Comparison of ENCODE assay signal across 11 mouse cellular contexts in the genomic region with DNA sequence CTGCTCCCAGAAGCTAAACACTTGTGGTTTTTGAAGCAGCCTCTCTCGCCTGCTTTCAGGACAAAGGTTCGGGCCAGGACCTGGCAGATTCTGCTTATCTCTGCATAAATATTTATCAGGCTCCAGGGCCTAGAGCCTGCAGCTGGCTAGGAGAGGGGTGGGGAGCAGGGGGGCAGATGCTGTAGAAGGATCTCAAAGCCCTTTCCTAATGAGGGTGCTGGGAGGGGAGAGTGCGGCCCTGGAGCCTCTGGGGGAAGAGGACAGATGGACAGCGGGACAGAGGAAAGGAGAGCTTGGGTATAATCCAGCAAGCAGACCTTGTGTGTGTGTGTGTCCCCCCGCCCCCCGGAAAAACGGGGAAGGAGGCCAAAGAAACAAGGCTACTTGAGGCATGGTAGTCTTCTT. TPM values are rescaled to one million over a fixed set of nuclear protein-coding genes. Genes with fewer than 3 reads are reported as not detected.
DNase-seq lines count a peak whose midpoint lies in the region; ATAC-seq lines count a peak whose summit lies in the region.
"Had no signal": no experiment of that assay in that cellular context is flagged by ENCODE, and none has a peak within 500 bp of the region (broad histone marks: within the 10 kb centered on the region; RNA-seq: fewer than 3 reads in every experiment).

No protein-coding gene starts in this region.

- peaks cover 48% of the 10 kb centered on the region for H3K4me1 ChIP-seq in kidney, embryonic 15.5 days
- H3K4me1 ChIP-seq in embryonic facial prominence, embryonic 12.5 days = peaks cover 53% of the 10 kb centered on the region
- peaks cover 37% of the 10 kb centered on the region for H3K4me1 ChIP-seq in hindbrain, embryonic 14.5 days (replicated peaks; ENCODE audit: control insufficient read depth, insufficient read depth, low read length)
- peaks cover 62% of the 10 kb centered on the region for H3K4me1 ChIP-seq in midbrain, embryonic 15.5 days

- H3K27ac ChIP-seq in kidney, embryonic 15.5 days = peak overlapping the region; percentile 95
- H3K27ac ChIP-seq in embryonic facial prominence, embryonic 12.5 days = peak overlapping the region; percentile 96
- H3K27ac ChIP-seq in hindbrain, embryonic 14.5 days = peak overlapping the region; percentile 51
- peak overlapping the region; percentile 91 for H3K27ac ChIP-seq in midbrain, embryonic 15.5 days
- H3K27ac ChIP-seq: heart, embryonic 13.5 days; liver, embryonic 13.5 days had no signal

- 0 out of 2 replicates have a peak overlapping the region, but pooled peaks have one; percentile 48 for H3K4me2 ChIP-seq in kidney, embryonic 15.5 days
- peak overlapping the region; percentile 48; the same call in 1 of the 2 replicates for H3K4me2 ChIP-seq in embryonic facial prominence, embryonic 12.5 days (replicated peaks)
- H3K4me2 ChIP-seq in hindbrain, embryonic 14.5 days (replicated peaks) = no peak overlapping the region
- peak overlapping the region; percentile 43 for H3K4me2 ChIP-seq in midbrain, embryonic 15.5 days
- H3K4me2 ChIP-seq: liver, embryonic 13.5 days had no signal

- no peak for DNase-seq in kidney, adult 8-10 months
- no peak for DNase-seq in hindbrain, embryonic 14.5 days (ENCODE audit: low spot score)
- no peak for DNase-seq in cerebellum, adult 11 months
- DNase-seq in kidney, postnatal 10 days = no peak
- DNase-seq: cerebellum, adult 8-10 months; liver, embryonic 13.5 days had no signal

- peaks cover 15% of the 10 kb centered on the region for H3K36me3 ChIP-seq in kidney, embryonic 15.5 days
- H3K36me3 ChIP-seq in embryonic facial prominence, embryonic 12.5 days = peaks cover 11% of the 10 kb centered on the region
- H3K36me3 ChIP-seq in hindbrain, embryonic 14.5 days (replicated peaks; ENCODE audit: control insufficient read depth, insufficient read depth) = peaks cover 15% of the 10 kb centered on the region
- H3K36me3 ChIP-seq in midbrain, embryonic 15.5 days (replicated peaks) = peaks cover 8% of the 10 kb centered on the region

- H3K27me3 ChIP-seq in kidney, embryonic 15.5 days = peaks cover 16% of the 10 kb centered on the region; the same call in 1 of the 2 replicates
- no peaks in the 10 kb centered on the region for H3K27me3 ChIP-seq in embryonic facial prominence, embryonic 12.5 days
- H3K27me3 ChIP-seq in hindbrain, embryonic 14.5 days (ENCODE audit: control insufficient read depth, insufficient read depth, low read length) = no peaks in the 10 kb centered on the region
- H3K27me3 ChIP-seq in midbrain, embryonic 15.5 days (replicated peaks) = no peaks in the 10 kb centered on the region

- peak overlapping the region; percentile 30; the same call in 1 of the 2 replicates for H3K9ac ChIP-seq in kidney, embryonic 15.5 days
- no peak overlapping the region for H3K9ac ChIP-seq in embryonic facial prominence, embryonic 12.5 days
- 0 out of 2 replicates have a peak overlapping the region, but pooled peaks have one; percentile 3 for H3K9ac ChIP-seq in hindbrain, embryonic 14.5 days
- H3K9ac ChIP-seq in midbrain, embryonic 15.5 days = no peak overlapping the region
- H3K9ac ChIP-seq: heart, embryonic 13.5 days; liver, embryonic 13.5 days had no signal

- no peak for ATAC-seq in kidney, embryonic 15.5 days (replicated peaks; ENCODE audit: low FRiP score)
- ATAC-seq in embryonic facial prominence, embryonic 12.5 days (ENCODE audit: insufficient number of reproducible peaks, insufficient read depth, low FRiP score, low TSS enrichment) = no peak
- no peak for ATAC-seq in hindbrain, embryonic 14.5 days (ENCODE audit: low FRiP score)
- ATAC-seq in midbrain, embryonic 15.5 days (replicated peaks) = no peak
- no peak for ATAC-seq in monocyte, adult 5-6 weeks (replicated peaks; ENCODE audit: insufficient number of reproducible peaks, low FRiP score, low TSS enrichment, poor library complexity, severe bottlenecking)

- WGBS in kidney, embryonic 15.5 days = 35% methylated on average over 7 of the region's 7 CpGs
- WGBS in embryonic facial prominence, embryonic 12.5 days = 26% methylated on average over 7 of the region's 7 CpGs
- 19% methylated on average over 7 of the region's 7 CpGs for WGBS in hindbrain, embryonic 14.5 days
- 12% methylated on average over 7 of the region's 7 CpGs for WGBS in midbrain, embryonic 15.5 days

- no peak overlapping the region for H3K4me3 ChIP-seq in kidney, embryonic 15.5 days (replicated peaks)
- H3K4me3 ChIP-seq in embryonic facial prominence, embryonic 12.5 days = no peak overlapping the region
- no peak overlapping the region for H3K4me3 ChIP-seq in hindbrain, embryonic 14.5 days (replicated peaks; ENCODE audit: low read length)
- no peak overlapping the region for H3K4me3 ChIP-seq in midbrain, embryonic 15.5 days
- H3K4me3 ChIP-seq: heart, embryonic 13.5 days; liver, embryonic 13.5 days had no signal

- H3K9me3 ChIP-seq in kidney, embryonic 15.5 days (replicated peaks) = no peaks in the 10 kb centered on the region
- no peaks in the 10 kb centered on the region for H3K9me3 ChIP-seq in embryonic facial prominence, embryonic 12.5 days
- H3K9me3 ChIP-seq in hindbrain, embryonic 14.5 days (ENCODE audit: control insufficient read depth, low read length) = no peaks in the 10 kb centered on the region
- no peaks in the 10 kb centered on the region for H3K9me3 ChIP-seq in midbrain, embryonic 15.5 days
- H3K9me3 ChIP-seq: heart, embryonic 13.5 days; liver, embryonic 13.5 days had no signal

RNA-seq across cellular contexts. Expression of a gene that starts 24.3 kb away (rescaled TPM):
- polyA plus RNA-seq in kidney, embryonic 15.5 days (2015; fragmentation: Nextera tagmentation; extraction: Ambion mirVana) = 21.3 and 23.9 TPM in 2 replicates
- polyA plus RNA-seq in embryonic facial prominence, embryonic 12.5 days (2016; fragmentation: Nextera tagmentation; extraction: Ambion mirVana) = 52.4 and 53.1 TPM in 2 replicates
- 17.5 and 17.7 TPM in 2 replicates for polyA plus RNA-seq in hindbrain, embryonic 14.5 days (2014; fragmentation: Nextera tagmentation; extraction: Ambion mirVana)
- 26.0 and 31.2 TPM in 2 replicates for polyA plus RNA-seq in midbrain, embryonic 15.5 days (2015; fragmentation: Nextera tagmentation; extraction: Ambion mirVana)
- not detected in 3 replicates for total RNA-seq in monocyte, adult 5-6 weeks (2017)

RNA-seq across cellular contexts. Expression of a gene that starts 36.2 kb away (rescaled TPM):
- 194 and 207 TPM in 2 replicates for polyA plus RNA-seq in kidney, embryonic 15.5 days (2015; fragmentation: Nextera tagmentation; extraction: Ambion mirVana)
- 232 and 261 TPM in 2 replicates for polyA plus RNA-seq in embryonic facial prominence, embryonic 12.5 days (2016; fragmentation: Nextera tagmentation; extraction: Ambion mirVana)
- 199 and 205 TPM in 2 replicates for polyA plus RNA-seq in hindbrain, embryonic 14.5 days (2014; fragmentation: Nextera tagmentation; extraction: Ambion mirVana)
- 280 and 292 TPM in 2 replicates for polyA plus RNA-seq in midbrain, embryonic 15.5 days (2015; fragmentation: Nextera tagmentation; extraction: Ambion mirVana)
- 339 to 489 TPM (median 412 TPM) in 3 replicates for total RNA-seq in monocyte, adult 5-6 weeks (2017)

RNA-seq across cellular contexts. Expression of a gene that starts 55.1 kb away (rescaled TPM):
- polyA plus RNA-seq in kidney, embryonic 15.5 days (2015; fragmentation: Nextera tagmentation; extraction: Ambion mirVana) = 3.9 and 4.6 TPM in 2 replicates
- 1.4 and 3.0 TPM in 2 replicates for polyA plus RNA-seq in embryonic facial prominence, embryonic 12.5 days (2016; fragmentation: Nextera tagmentation; extraction: Ambion mirVana)
- 1.3 TPM in 2 replicates for polyA plus RNA-seq in hindbrain, embryonic 14.5 days (2014; fragmentation: Nextera tagmentation; extraction: Ambion mirVana)
- 2.1 and 2.2 TPM in 2 replicates for polyA plus RNA-seq in midbrain, embryonic 15.5 days (2015; fragmentation: Nextera tagmentation; extraction: Ambion mirVana)
- 1.8 TPM in 1 of 3 replicates, not detected in the others for total RNA-seq in monocyte, adult 5-6 weeks (2017)

Comparison
In these comparisons a context has a peak if more than half of its experiments do, and no peak if none do; other contexts are left out.
1. H3K9ac ChIP-seq: peak in kidney, embryonic 15.5 days (single experiment) and hindbrain, embryonic 14.5 days (single experiment); none in embryonic facial prominence, embryonic 12.5 days (single experiment) and midbrain, embryonic 15.5 days (single experiment).
2. Peak in every context shown above with its lines, with median percentiles within 50 percentile points of each other: H3K27ac ChIP-seq.